Mouse (Mus musculus) spleen, postnatal 4 days (tissue): ENCODE results near the gene Glra1.

ENCODE experiments used
- DNase-seq, 2 experiments: peaks; one replicate each; pipeline ENCODE4 v3.0.0; 2022; ENCODE audit warnings: low spot score in 2 of 2

The Glra1 gene

GRCm38 (mm10) chr11:55518806-55519674 lies 89.0 kb downstream of the Glra1 start:
- peak; percentile 29 to 70 for DNase-seq

GRCm38 (mm10) chr11:55517666-55518065 lies 90.3 kb downstream of the Glra1 start:
- DNase-seq = no peak

GRCm38 (mm10) chr11:55511374-55511773 lies 96.6 kb downstream of the Glra1 start:
- DNase-seq = no peak

GRCm38 (mm10) chr11:55505485-55505884 lies 102.5 kb downstream of the Glra1 start:
- DNase-seq = no peak

GRCm38 (mm10) chr11:55502886-55503285 lies 105.1 kb downstream of the Glra1 start:
- no peak for DNase-seq

- no peak for DNase-seq
These were observed 106.0 kb downstream of the Glra1 start for GRCm38 (mm10) chr11:55501955-55502531.

GRCm38 (mm10) chr11:55497885-55498284 lies 110.1 kb downstream of the Glra1 start:
- DNase-seq = peak; percentile 23 to 65

GRCm38 (mm10) chr11:55496158-55496557 lies 111.8 kb downstream of the Glra1 start:
- DNase-seq = no peak

- no peak for DNase-seq
These were observed 122.6 kb downstream of the Glra1 start for GRCm38 (mm10) chr11:55485443-55485842.

GRCm38 (mm10) chr11:55473219-55473618 lies 134.8 kb downstream of the Glra1 start:
- DNase-seq = no peak

- DNase-seq = no peak
These were observed 136.5 kb downstream of the Glra1 start for GRCm38 (mm10) chr11:55471467-55471866.

GRCm38 (mm10) chr11:55470761-55471160 lies 137.2 kb downstream of the Glra1 start:
- DNase-seq = no peak

GRCm38 (mm10) chr11:55469923-55470691 lies 137.9 kb downstream of the Glra1 start:
- peak; percentile 25 to 73 for DNase-seq

GRCm38 (mm10) chr11:55469048-55469843 lies 138.8 kb downstream of the Glra1 start, which contains the start of gene G3bp1:
TSS of gene G3bp1 (plus strand) at chr11:55469685.
- DNase-seq = peak; percentile 98 to 99

GRCm38 (mm10) chr11:55468611-55469047 lies 139.4 kb downstream of the Glra1 start:
- DNase-seq = peak; percentile 56 to 79

GRCm38 (mm10) chr11:55468012-55468411 lies 140.0 kb downstream of the Glra1 start:
- no peak for DNase-seq

GRCm38 (mm10) chr11:55465177-55465576 lies 142.8 kb downstream of the Glra1 start:
- DNase-seq = no peak

GRCm38 (mm10) chr11:55464707-55465106 lies 143.3 kb downstream of the Glra1 start:
- DNase-seq = no peak
